Mouse (Mus musculus) hindbrain, embryonic 11.5 days (tissue): ENCODE results near the gene Slirp. TPM values are rescaled to one million over a fixed set of nuclear protein-coding genes. Genes with fewer than 3 reads are reported as not detected.

Experiments
- ATAC-seq: fragments of 200-750 bp; cut with Nextera tagmentation; 2 replicates; pipeline ENCODE4 v1.8.0; 2017; ENCODE audit warnings: mild to moderate bottlenecking, moderate TSS enrichment, moderate library complexity; ENCODE audit not compliant: low FRiP score
- DNase-seq: peaks from one replicate; pipeline ENCODE4 v3.0.0-alpha.2; 2015; ENCODE audit warnings: low spot score
- H3K27ac ChIP-seq: fragments of 300-500 bp; sonication (generic); 2 replicates; pipeline ENCODE4 v1.5.1; 2014; ENCODE audit warnings: mild to moderate bottlenecking, low read depth, low read length
- H3K27me3 ChIP-seq: fragments of 300-500 bp; sonication (generic); 2 replicates; pipeline ENCODE4 v1.6.1; 2014; ENCODE audit warnings: mild to moderate bottlenecking, low read length, moderate library complexity, mixed read lengths; ENCODE audit not compliant: control insufficient read depth, insufficient read depth
- H3K36me3 ChIP-seq: fragments of 300-500 bp; sonication (generic); 2 replicates; pipeline ENCODE4 v1.6.1; 2014; ENCODE audit warnings: mild to moderate bottlenecking, low read length, moderate library complexity, mixed read lengths; ENCODE audit not compliant: control insufficient read depth, insufficient read depth
- H3K4me1 ChIP-seq: fragments of 300-500 bp; sonication (generic); replicated peaks from 2 replicates; pipeline ENCODE4 v1.6.1; 2014; ENCODE audit warnings: low read length, mixed read lengths; ENCODE audit not compliant: control insufficient read depth, insufficient read depth
- H3K4me2 ChIP-seq: fragments of 300-500 bp; sonication (generic); replicated peaks from 2 replicates; pipeline ENCODE4 v1.6.1; 2014; ENCODE audit warnings: mild to moderate bottlenecking, low read depth, low read length
- H3K4me3 ChIP-seq: fragments of 300-500 bp; sonication (generic); 2 replicates; pipeline ENCODE4 v1.5.1; 2014; ENCODE audit warnings: low read depth, low read length
- H3K9ac ChIP-seq: fragments of 300-500 bp; sonication (generic); 2 replicates; pipeline ENCODE4 v1.6.1; 2014; ENCODE audit warnings: low read depth, low read length
- H3K9me3 ChIP-seq: fragments of 300-500 bp; sonication (generic); 2 replicates; pipeline ENCODE4 v1.6.1; 2016; ENCODE audit warnings: low read length; ENCODE audit not compliant: control insufficient read depth
- WGBS: fragments of 180-500 bp; shearing (Covaris S2); extraction: QIAGEN DNeasy Blood & Tissue Kit; methylation state at CpG from one replicate; pipeline ENCODE4 v1.1.7; 2014; 5-methylcytosine and 5-hydroxymethylcytosine counted together
- polyA plus RNA-seq: library from polyadenylated mRNA; unstranded; fragments of >200 nt; fragmentation: Nextera tagmentation; extraction: Ambion mirVana; gene quantifications from 2 replicates; pipeline ENCODE4 v1.2.1, GENCODE M21; 2014

The Slirp gene
- polyA plus RNA-seq, 1 experiment from 2014 or later = 277 TPM

- no peaks in the 10 kb centered on the region for H3K4me1 ChIP-seq
Observed at GRCm38 (mm10) chr12:87421708-87422507, 21.8 kb upstream of the Slirp start.

DNA sequence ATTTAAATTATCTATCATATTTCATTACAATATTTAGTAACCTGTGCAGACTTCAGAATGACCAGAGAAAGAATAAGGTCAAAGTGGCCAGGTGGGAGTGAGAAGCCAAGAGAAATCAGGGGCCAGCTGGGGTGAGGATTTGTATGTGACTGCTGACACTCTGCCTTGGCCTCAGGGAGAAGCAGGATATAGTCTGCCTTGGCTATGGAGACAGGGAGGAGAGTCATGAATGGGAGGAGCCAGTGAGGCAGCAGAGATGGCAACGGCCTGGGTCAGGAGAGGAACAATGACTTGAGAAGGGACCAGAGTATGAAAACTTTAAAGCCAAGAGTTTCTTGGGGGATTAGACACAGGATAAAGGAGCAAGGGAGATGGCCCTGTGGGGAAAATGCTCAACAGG lies 20.0 kb upstream of the Slirp start:
- WGBS = 65% methylated on average over 1 of the region's 1 CpGs
- H3K4me2 ChIP-seq = no peak overlapping the region

More at GRCm38 (mm10) chr12:87421708-87422507, 21.8 kb upstream of the Slirp start:
- Histone ChIP-seq H3K9ac (no peak overlapping the region), H3K4me3 (no peak overlapping the region), H3K9me3 (no peaks in the 10 kb centered on the region), H3K4me2 (no peak overlapping the region), H3K27ac (no peak overlapping the region), H3K36me3 (no peaks in the 10 kb centered on the region), H3K27me3 (no peaks in the 10 kb centered on the region)
- ATAC-seq (no peak), DNase-seq (no peak)
- WGBS = 90% methylated on average over 5 of the region's 5 CpGs

DNA sequence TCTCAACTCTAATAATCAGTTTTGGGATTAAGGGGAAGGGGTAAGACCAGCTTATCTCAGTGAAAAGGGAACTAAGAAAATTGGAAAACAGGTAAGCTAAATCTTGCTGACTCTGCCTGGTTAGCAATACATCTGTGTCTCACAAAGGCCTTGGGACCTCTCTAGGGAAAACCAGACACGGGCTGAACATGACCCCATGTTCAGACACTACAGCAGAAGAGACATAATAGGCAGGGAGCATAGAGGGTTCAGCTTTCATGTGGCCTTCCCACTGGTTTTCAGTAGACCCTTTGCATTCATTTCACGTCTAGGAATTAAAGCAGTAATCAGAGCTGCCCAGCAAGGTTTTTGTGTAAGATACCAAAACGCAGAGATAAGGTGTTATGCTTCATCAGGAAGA lies 19.2 kb upstream of the Slirp start:
- H3K4me2 ChIP-seq = no peak overlapping the region
- no peak overlapping the region for H3K9ac ChIP-seq
- DNase-seq (no peak), ATAC-seq (peak; percentile 51; the same call in 1 of the 2 replicates)
- H3K27ac ChIP-seq = no peak overlapping the region
- H3K4me3 ChIP-seq = no peak overlapping the region
- WGBS = 34% methylated on average over 3 of the region's 3 CpGs
- H3K36me3 ChIP-seq = peaks cover 9% of the 10 kb centered on the region; the same call in 1 of the 2 replicates
- H3K4me1 ChIP-seq = no peaks in the 10 kb centered on the region
- H3K27me3 ChIP-seq = no peaks in the 10 kb centered on the region
- no peaks in the 10 kb centered on the region for H3K9me3 ChIP-seq

More for the DNA sequence above, 20.0 kb upstream of the Slirp start:
- no peak overlapping the region for H3K27ac ChIP-seq
- H3K4me1 ChIP-seq = no peaks in the 10 kb centered on the region
- 0 out of 2 replicates have a peak, but pooled peaks cover 3% of the 10 kb centered on the region for H3K36me3 ChIP-seq
- H3K9ac ChIP-seq = no peak overlapping the region
- ATAC-seq = no peak
- DNase-seq = no peak
- no peak overlapping the region for H3K4me3 ChIP-seq
- H3K9me3 ChIP-seq = no peaks in the 10 kb centered on the region
- no peaks in the 10 kb centered on the region for H3K27me3 ChIP-seq

DNA sequence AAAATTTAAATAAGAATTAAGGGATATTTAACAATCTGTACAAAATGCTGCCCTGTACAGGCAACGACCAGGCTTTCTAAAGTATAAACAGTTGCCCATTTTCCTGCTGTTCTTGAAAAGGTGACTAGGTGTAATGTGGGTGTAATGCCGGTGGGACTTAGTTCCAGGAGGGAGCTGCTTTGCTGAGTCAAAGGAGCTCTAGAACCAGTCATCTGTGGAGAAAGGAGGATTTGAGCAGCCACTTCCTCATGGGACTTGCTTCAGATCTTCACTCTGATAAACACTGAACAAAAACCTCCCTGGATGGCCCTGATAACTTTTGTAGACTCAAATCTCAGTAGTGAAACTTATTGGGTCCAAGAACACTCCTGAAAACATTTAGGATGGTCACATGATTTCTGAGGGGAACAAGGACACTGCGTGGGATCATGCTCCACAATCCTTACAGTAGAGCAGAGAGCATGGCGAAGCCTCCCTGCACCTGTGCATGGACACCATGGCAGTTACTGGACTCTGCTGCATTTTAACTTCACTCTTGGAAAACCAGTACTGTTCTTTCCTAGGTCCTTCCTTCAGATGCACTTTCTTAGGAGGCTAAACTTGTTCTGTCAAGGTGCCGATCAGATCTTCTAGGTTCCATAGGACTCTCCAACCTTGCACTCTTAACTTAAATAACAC lies 17.2 kb upstream of the Slirp start:
- H3K4me3 ChIP-seq = no peak overlapping the region
- H3K36me3 ChIP-seq = peaks cover 21% of the 10 kb centered on the region; the same call in 1 of the 2 replicates
- no peak overlapping the region for H3K27ac ChIP-seq
- H3K9me3 ChIP-seq = no peaks in the 10 kb centered on the region
- no peak overlapping the region for H3K9ac ChIP-seq
- 95% methylated on average over 5 of the region's 5 CpGs for WGBS
- H3K4me2 ChIP-seq = no peak overlapping the region
- DNase-seq (no peak), ATAC-seq (no peak)
- H3K4me1 ChIP-seq = no peaks in the 10 kb centered on the region
- H3K27me3 ChIP-seq = no peaks in the 10 kb centered on the region

DNA sequence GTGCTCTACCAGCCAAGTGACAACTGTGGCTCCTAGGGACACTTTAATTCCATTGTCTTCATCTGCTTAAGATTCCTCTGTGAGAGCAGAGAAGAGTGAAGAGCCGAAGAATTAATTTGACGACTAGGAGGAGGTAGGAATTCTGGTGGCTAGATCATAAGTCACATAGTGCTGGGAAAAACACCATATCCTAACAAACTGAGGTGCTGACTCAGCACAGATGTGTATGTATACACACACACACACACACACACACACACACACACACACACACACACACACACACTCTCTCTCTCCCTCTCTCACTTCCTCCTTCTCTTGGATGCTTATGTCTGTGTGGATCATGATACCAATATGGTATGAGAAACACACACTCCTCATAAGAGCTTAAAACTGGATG lies 15.4 kb upstream of the Slirp start:
- H3K36me3 ChIP-seq = peaks cover 24% of the 10 kb centered on the region; the same call in 1 of the 2 replicates
- no peaks in the 10 kb centered on the region for H3K9me3 ChIP-seq
- no peak overlapping the region for H3K27ac ChIP-seq
- no peak overlapping the region for H3K9ac ChIP-seq
- no peaks in the 10 kb centered on the region for H3K4me1 ChIP-seq
- no peaks in the 10 kb centered on the region for H3K27me3 ChIP-seq
- H3K4me2 ChIP-seq = no peak overlapping the region
- H3K4me3 ChIP-seq = no peak overlapping the region
- DNase-seq (no peak), ATAC-seq (no peak)
- 95% methylated on average over 2 of the region's 2 CpGs for WGBS

- Histone ChIP-seq H3K27ac (no peak overlapping the region), H3K4me1 (no peaks in the 10 kb centered on the region), H3K27me3 (no peaks in the 10 kb centered on the region), H3K9ac (no peak overlapping the region), H3K4me2 (no peak overlapping the region), H3K4me3 (no peak overlapping the region), H3K9me3 (no peaks in the 10 kb centered on the region), H3K36me3 (peaks cover 28% of the 10 kb centered on the region; the same call in 1 of the 2 replicates)
- DNase-seq (no peak), ATAC-seq (no peak)
- WGBS = 88% methylated on average over 8 of the region's 8 CpGs
Observed at GRCm38 (mm10) chr12:87428885-87429284, 14.8 kb upstream of the Slirp start.

- WGBS = 40% methylated on average over 12 of the region's 12 CpGs
- Histone ChIP-seq H3K27me3 (no peaks in the 10 kb centered on the region), H3K9me3 (no peaks in the 10 kb centered on the region), H3K4me2 (peak overlapping the region; percentile 68), H3K4me3 (peak overlapping the region; percentile 99), H3K4me1 (0 out of 2 replicates have a peak, but pooled peaks cover 2% of the 10 kb centered on the region), H3K9ac (peak overlapping the region; percentile 92), H3K27ac (no peak overlapping the region), H3K36me3 (peaks cover 13% of the 10 kb centered on the region; the same call in 1 of the 2 replicates)
- DNase-seq (peak; percentile 51), ATAC-seq (no peak)
Observed at GRCm38 (mm10) chr12:87442177-87443114, 1.2 kb upstream of the Slirp start.

DNA sequence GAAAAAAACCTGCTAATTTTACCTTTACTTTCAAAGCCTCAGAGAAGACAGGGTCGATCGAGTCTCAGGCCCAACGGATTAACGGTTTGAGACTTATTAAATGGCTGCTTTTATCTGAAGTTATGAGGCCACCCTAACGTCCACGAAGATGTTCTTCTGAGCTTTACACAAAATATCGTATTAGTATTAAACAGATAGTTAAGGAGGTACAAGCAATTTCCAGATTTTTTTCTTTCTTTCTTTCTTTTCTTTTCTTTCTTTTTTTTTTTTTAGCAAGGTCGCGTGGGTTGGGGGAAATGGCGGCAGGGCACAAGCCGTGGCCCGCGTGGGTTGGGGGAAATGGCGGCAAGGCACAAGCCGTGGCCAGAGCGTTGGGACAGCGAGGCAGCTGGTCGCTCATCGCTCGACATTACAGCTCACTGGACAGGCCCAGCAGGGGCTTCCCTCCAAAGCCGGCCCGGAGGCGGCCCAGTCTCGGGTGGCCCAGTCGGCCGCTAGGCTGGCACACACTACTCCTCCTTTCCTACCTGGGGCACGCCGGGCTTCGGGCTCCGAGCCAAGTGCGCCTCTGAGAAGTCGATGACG lies 489 bp upstream of the Slirp start:
- Histone ChIP-seq H3K9me3 (no peaks in the 10 kb centered on the region), H3K36me3 (peaks cover 10% of the 10 kb centered on the region; the same call in 1 of the 2 replicates), H3K4me3 (peak overlapping the region; percentile 99), H3K4me2 (peak overlapping the region; percentile 68), H3K27ac (peak overlapping the region; percentile 66), H3K4me1 (0 out of 2 replicates have a peak, but pooled peaks cover 2% of the 10 kb centered on the region), H3K27me3 (no peaks in the 10 kb centered on the region), H3K9ac (peak overlapping the region; percentile 92)
- peak; percentile 86 for ATAC-seq
- DNase-seq = no peak
- under 1% methylated on average over 33 of the region's 33 CpGs for WGBS
